In the genomic region with DNA sequence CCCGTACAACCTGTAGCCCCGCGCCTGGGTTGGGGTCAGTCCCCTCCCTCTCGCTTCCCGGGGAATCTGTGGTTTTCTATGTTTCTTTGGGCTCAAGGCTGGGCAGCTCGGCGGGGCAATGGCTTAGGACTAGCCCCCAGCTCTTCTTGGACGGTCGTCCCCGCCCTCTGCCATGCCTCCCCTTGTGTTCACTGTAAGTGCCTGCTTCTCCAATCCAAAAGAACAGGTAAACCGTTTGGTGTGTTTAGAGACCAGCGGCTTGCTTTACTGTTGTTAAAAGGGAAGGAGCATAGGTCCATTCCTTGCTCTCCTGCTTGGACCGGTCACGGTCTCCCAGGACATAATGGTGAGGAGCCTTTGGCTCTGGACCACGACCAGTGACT, we compare ENCODE assay signal across 9 mouse cellular contexts. TPM values are rescaled to one million over a fixed set of nuclear protein-coding genes. Genes with fewer than 3 reads are reported as not detected.
DNase-seq lines count a peak whose midpoint lies in the region; ATAC-seq and TF ChIP-seq lines count a peak whose summit lies in the region.
"Had no signal": no experiment of that assay in that cellular context is flagged by ENCODE, and none has a peak within 500 bp of the region (broad histone marks: within the 10 kb centered on the region; RNA-seq: fewer than 3 reads in every experiment).

No protein-coding gene starts in this region.

- H3K27ac ChIP-seq in kidney, embryonic 16.5 days (ENCODE audit: low read length) = no peak overlapping the region
- H3K27ac ChIP-seq in olfactory bulb, adult 2 months (ENCODE audit: insufficient read depth, low read depth, low read length) = no peak overlapping the region

- DNase-seq in thymus, postnatal 4 days = peak; percentile 23
- no peak for DNase-seq in thymus, postnatal 10 days (ENCODE audit: low spot score in 2 of 2)
- no peak for DNase-seq in thymus, postnatal 0 days (ENCODE audit: low spot score)
- DNase-seq in adrenal gland, postnatal 10 days = no peak

- 4% methylated on average over 15 of the region's 15 CpGs for WGBS in kidney, embryonic 16.5 days
- WGBS in olfactory bulb, adult 2 months = 10% methylated on average over 15 of the region's 15 CpGs

- peaks cover 14% of the 10 kb centered on the region for H3K4me1 ChIP-seq in erythroblast, embryonic 14.5 days (ENCODE audit: control insufficient read depth)
- H3K4me1 ChIP-seq in kidney, embryonic 16.5 days (ENCODE audit: insufficient read depth, low read length) = peaks cover 13% of the 10 kb centered on the region
- H3K4me1 ChIP-seq in olfactory bulb, adult 2 months (ENCODE audit: control insufficient read depth, insufficient read depth, low read length) = peaks cover 11% of the 10 kb centered on the region; the same call in 1 of the 2 replicates

- peak overlapping the region; percentile 51 for H3K4me3 ChIP-seq in erythroblast, embryonic 14.5 days (replicated peaks)
- peak overlapping the region; percentile 58 for H3K4me3 ChIP-seq in kidney, embryonic 16.5 days (ENCODE audit: low read length)
- H3K4me3 ChIP-seq in olfactory bulb, adult 2 months (ENCODE audit: insufficient read depth, low read depth, low read length) = peak overlapping the region; percentile 85

- H3K9me3 ChIP-seq in erythroblast, embryonic 14.5 days (ENCODE audit: control insufficient read depth, low read length) = no peaks in the 10 kb centered on the region; the same call in 1 of the 2 replicates
- no peaks in the 10 kb centered on the region for H3K9me3 ChIP-seq in kidney, embryonic 16.5 days (ENCODE audit: low read length)

- H3K4me2 ChIP-seq in kidney, embryonic 16.5 days (replicated peaks; ENCODE audit: low read depth, low read length) = peak overlapping the region; percentile 100

- TF ChIP-seq CTCF in olfactory bulb, adult 2 months (IDR thresholded peaks at IDR 0.05; ENCODE audit: insufficient read depth, low read depth, low read length) = no peak

- TF ChIP-seq POLR2A in olfactory bulb, adult 2 months (IDR thresholded peaks at IDR 0.05; ENCODE audit: insufficient read depth, low read depth, low read length) = no peak

- H3K36me3 ChIP-seq in erythroblast, embryonic 14.5 days (ENCODE audit: control insufficient read depth) = no peaks in the 10 kb centered on the region
- no peaks in the 10 kb centered on the region for H3K36me3 ChIP-seq in kidney, embryonic 16.5 days (ENCODE audit: insufficient read depth, low read length)

- H3K27me3 ChIP-seq in erythroblast, embryonic 14.5 days (ENCODE audit: control insufficient read depth) = peaks cover 42% of the 10 kb centered on the region
- peaks cover 27% of the 10 kb centered on the region for H3K27me3 ChIP-seq in kidney, embryonic 16.5 days (ENCODE audit: insufficient read depth, low read length)
- H3K27me3 ChIP-seq: CH12.LX had no signal

- no peak for ATAC-seq in erythroblast, adult 5-6 weeks (replicated peaks; ENCODE audit: low FRiP score, poor library complexity, severe bottlenecking)
- peak; percentile 16 for ATAC-seq in kidney, embryonic 16.5 days (ENCODE audit: low FRiP score, low TSS enrichment)

- H3K9ac ChIP-seq in kidney, embryonic 16.5 days (replicated peaks; ENCODE audit: low read length) = peak overlapping the region; percentile 61

RNA-seq across cellular contexts. Expression of a gene that starts 1.2 kb away (rescaled TPM):
- 0.02 TPM in 1 of 2 replicates, not detected in the other for polyA plus RNA-seq in erythroblast, embryonic 14.5 days (2012)
- 0.63 and 0.96 TPM in 2 replicates for total RNA-seq in erythroblast, adult 5-6 weeks (2015; ENCODE audit: low replicate concordance)
- 0.70 TPM in 1 of 2 replicates, not detected in the other for total RNA-seq in erythroblast, adult 5-6 weeks (2017; ENCODE audit: low replicate concordance)
- 4.0 and 5.0 TPM in 2 replicates for polyA plus RNA-seq in kidney, embryonic 16.5 days (2015; fragmentation: Nextera tagmentation; extraction: Ambion mirVana)
- polyA plus RNA-seq in olfactory bulb, adult 2 months (2012; ENCODE audit: insufficient read depth, insufficient read length, low replicate concordance, missing spikeins) = not detected in 2 replicates
- 0.94 and 1.0 TPM in 2 replicates for polyA plus RNA-seq in thymus, postnatal 0 days (2015; fragmentation: Nextera tagmentation; extraction: Ambion mirVana)
- total RNA-seq in adrenal gland, postnatal 10 days (2021) = under 1 TPM; 0.21 to 0.79 TPM
